Mouse (Mus musculus): ENCODE measurements around the gene Vmn1r90. TPM values are rescaled to one million over a fixed set of nuclear protein-coding genes. Genes with fewer than 3 reads are reported as not detected.
"Not testable (repeated sequence)": the region's sequence is repeated elsewhere in the genome, so short reads cannot be mapped to it uniquely, and the experiment has no call there.

The Vmn1r90 gene
- 0.05 and 0.16 TPM in 2 replicates for polyA plus RNA-seq (2015; fragmentation: Nextera tagmentation; extraction: Ambion mirVana)

- H3K4me1 ChIP-seq (replicated peaks): no peaks in the 10 kb centered on the region
- no peak within 1 kb of the TSS for H3K4me2 ChIP-seq
- no peaks in the 10 kb centered on the region for H3K9me3 ChIP-seq (replicated peaks)
- H3K9ac ChIP-seq: no peak within 1 kb of the TSS
- H3K36me3 ChIP-seq: no peaks in the 10 kb centered on the region
- no peak within 1 kb of the TSS for H3K4me3 ChIP-seq
- ATAC-seq (replicated peaks; ENCODE audit: insufficient number of reproducible peaks, insufficient read depth, low FRiP score, low read depth): no peak
- 50% methylated on average over 1 of the region's 1 CpGs for WGBS
- H3K27ac ChIP-seq: no peak within 1 kb of the TSS
- no peaks in the 10 kb centered on the region for H3K27me3 ChIP-seq
These were observed at the start of gene Vmn1r90 for GRCm38 (mm10) chr7:14563406-14563805. Vmn1r90 (minus strand) TSS chr7:14563506.

- not testable (repeated sequence) for H3K9ac ChIP-seq; H3K4me2 ChIP-seq; ATAC-seq (replicated peaks; ENCODE audit: insufficient number of reproducible peaks, insufficient read depth, low FRiP score, low read depth); H3K4me1 ChIP-seq (replicated peaks); H3K27ac ChIP-seq; H3K9me3 ChIP-seq (replicated peaks); H3K4me3 ChIP-seq; H3K36me3 ChIP-seq; H3K27me3 ChIP-seq
- WGBS: 57% methylated on average over 8 of the region's 8 CpGs
These were observed 29.7 kb upstream of the Vmn1r90 start for GRCm38 (mm10) chr7:14593009-14593408.

GRCm38 (mm10) chr7:14552284-14552683, 11.0 kb downstream of the Vmn1r90 start:
- no peak overlapping the region for H3K9ac ChIP-seq
- WGBS: 81% methylated on average over 1 of the region's 1 CpGs
- H3K4me2 ChIP-seq: no peak overlapping the region
- H3K4me3 ChIP-seq: no peak overlapping the region
- H3K27ac ChIP-seq: no peak overlapping the region
- H3K9me3 ChIP-seq (replicated peaks): 0 out of 2 replicates have a peak, but pooled peaks cover 7% of the 10 kb centered on the region
- no peak for ATAC-seq (replicated peaks; ENCODE audit: insufficient number of reproducible peaks, insufficient read depth, low FRiP score, low read depth)
- no peaks in the 10 kb centered on the region for H3K36me3 ChIP-seq
- no peaks in the 10 kb centered on the region for H3K4me1 ChIP-seq (replicated peaks)
- H3K27me3 ChIP-seq: no peaks in the 10 kb centered on the region

- ATAC-seq (replicated peaks; ENCODE audit: insufficient number of reproducible peaks, insufficient read depth, low FRiP score, low read depth): no peak
- no peak overlapping the region for H3K27ac ChIP-seq
- no peaks in the 10 kb centered on the region for H3K36me3 ChIP-seq
- no peaks in the 10 kb centered on the region for H3K4me1 ChIP-seq (replicated peaks)
- 53% methylated on average over 1 of the region's 1 CpGs for WGBS
- peaks cover 5% of the 10 kb centered on the region for H3K9me3 ChIP-seq (replicated peaks)
- no peaks in the 10 kb centered on the region for H3K27me3 ChIP-seq
- H3K4me2 ChIP-seq: no peak overlapping the region
- H3K9ac ChIP-seq: no peak overlapping the region
- H3K4me3 ChIP-seq: no peak overlapping the region
These were observed 38.0 kb downstream of the Vmn1r90 start for GRCm38 (mm10) chr7:14525280-14525679.

GRCm38 (mm10) chr7:14522636-14523035, 40.7 kb downstream of the Vmn1r90 start:
- H3K36me3 ChIP-seq: no peaks in the 10 kb centered on the region
- ATAC-seq (replicated peaks; ENCODE audit: insufficient number of reproducible peaks, insufficient read depth, low FRiP score, low read depth): no peak
- H3K9me3 ChIP-seq (replicated peaks): peaks cover 5% of the 10 kb centered on the region
- no peak overlapping the region for H3K9ac ChIP-seq
- no peak overlapping the region for H3K27ac ChIP-seq
- 69% methylated on average over 1 of the region's 1 CpGs for WGBS
- H3K4me2 ChIP-seq: no peak overlapping the region
- no peaks in the 10 kb centered on the region for H3K27me3 ChIP-seq
- no peaks in the 10 kb centered on the region for H3K4me1 ChIP-seq (replicated peaks)
- no peak overlapping the region for H3K4me3 ChIP-seq

- no peak overlapping the region for H3K9ac ChIP-seq
- no peak overlapping the region for H3K4me2 ChIP-seq
- no peaks in the 10 kb centered on the region for H3K36me3 ChIP-seq
- peaks cover 13% of the 10 kb centered on the region; the same call in 1 of the 2 replicates for H3K9me3 ChIP-seq (replicated peaks)
- no peak overlapping the region for H3K27ac ChIP-seq
- H3K27me3 ChIP-seq: no peaks in the 10 kb centered on the region
- no peak for ATAC-seq (replicated peaks; ENCODE audit: insufficient number of reproducible peaks, insufficient read depth, low FRiP score, low read depth)
- no peaks in the 10 kb centered on the region for H3K4me1 ChIP-seq (replicated peaks)
- H3K4me3 ChIP-seq: no peak overlapping the region
- 62% methylated on average over 3 of the region's 3 CpGs for WGBS
These were observed 45.0 kb downstream of the Vmn1r90 start for GRCm38 (mm10) chr7:14518301-14518700.

Other genes with a start within 250 kb of the Vmn1r90 start
- not detected in 2 replicates for gene Obox8, start 229.9 kb downstream of the Vmn1r90 start, polyA plus RNA-seq (2015; fragmentation: Nextera tagmentation; extraction: Ambion mirVana)
- not detected in 2 replicates for gene Sult2a8, start 116.7 kb downstream of the Vmn1r90 start, polyA plus RNA-seq (2015; fragmentation: Nextera tagmentation; extraction: Ambion mirVana)
- not detected in 2 replicates for gene Sult2a7, start 69.3 kb downstream of the Vmn1r90 start, polyA plus RNA-seq (2015; fragmentation: Nextera tagmentation; extraction: Ambion mirVana)
- not detected in 2 replicates for gene Obox7, start 96.0 kb upstream of the Vmn1r90 start, polyA plus RNA-seq (2015; fragmentation: Nextera tagmentation; extraction: Ambion mirVana)